Mouse (Mus musculus): ENCODE data around the gene Hist1h2ag. TPM values are rescaled to one million over a fixed set of nuclear protein-coding genes. Genes with fewer than 3 reads are reported as not detected.
"Not testable (repeated sequence)": the region's sequence is repeated elsewhere in the genome, so short reads cannot be mapped to it uniquely, and the experiment has no call there.

Hist1h2ag gene
- polyA plus RNA-seq, 2 experiments = 18.0 to 35.2 TPM

- peak; percentile 9 for ATAC-seq (ENCODE audit: insufficient read depth)
- Histone ChIP-seq H3K4me1 (replicated peaks; ENCODE audit: control insufficient read depth in 2 of 2, insufficient read depth in 2 of 2, low read length in 1 of 2) (peaks cover 18 to 30% of the 10 kb centered on the region in 2 experiments), H3K36me3 (replicated peaks; ENCODE audit: control insufficient read depth, insufficient read depth, low read depth) (no peaks in the 10 kb centered on the region), H3K27ac (peak overlapping the region; percentile 100), H3K9ac (replicated peaks) (peak overlapping the region; percentile 78), H3K4me3 (ENCODE audit: insufficient read depth in 1 of 2, low read depth in 2 of 2, low read length in 2 of 2) (peak overlapping the region; percentile 42 to 67), H3K4me2 (ENCODE audit: low read depth) (peak overlapping the region; percentile 72), H3K9me3 (ENCODE audit: control insufficient read depth, low read length) (no peaks in the 10 kb centered on the region), H3K27me3 (ENCODE audit: control insufficient read depth, insufficient read depth, low read length) (no peaks in the 10 kb centered on the region)
- 2% methylated on average over 17 of the region's 23 CpGs for WGBS (ENCODE audit: insufficient replicate concordance)
- TF ChIP-seq EP300 (IDR thresholded peaks at IDR 0.05; ENCODE audit: low read depth) = no peak
- TF ChIP-seq CTCF (IDR thresholded peaks at IDR 0.05; ENCODE audit: low read depth) = no peak
- DNase-seq (ENCODE audit: low read depth in 3 of 3, low spot score in 3 of 3) = peak in 1 of 3 experiments; percentile 68
Observed at GRCm38 (mm10) chr13:22036149-22036956, 6.4 kb downstream of the Hist1h2ag start.

DNA sequence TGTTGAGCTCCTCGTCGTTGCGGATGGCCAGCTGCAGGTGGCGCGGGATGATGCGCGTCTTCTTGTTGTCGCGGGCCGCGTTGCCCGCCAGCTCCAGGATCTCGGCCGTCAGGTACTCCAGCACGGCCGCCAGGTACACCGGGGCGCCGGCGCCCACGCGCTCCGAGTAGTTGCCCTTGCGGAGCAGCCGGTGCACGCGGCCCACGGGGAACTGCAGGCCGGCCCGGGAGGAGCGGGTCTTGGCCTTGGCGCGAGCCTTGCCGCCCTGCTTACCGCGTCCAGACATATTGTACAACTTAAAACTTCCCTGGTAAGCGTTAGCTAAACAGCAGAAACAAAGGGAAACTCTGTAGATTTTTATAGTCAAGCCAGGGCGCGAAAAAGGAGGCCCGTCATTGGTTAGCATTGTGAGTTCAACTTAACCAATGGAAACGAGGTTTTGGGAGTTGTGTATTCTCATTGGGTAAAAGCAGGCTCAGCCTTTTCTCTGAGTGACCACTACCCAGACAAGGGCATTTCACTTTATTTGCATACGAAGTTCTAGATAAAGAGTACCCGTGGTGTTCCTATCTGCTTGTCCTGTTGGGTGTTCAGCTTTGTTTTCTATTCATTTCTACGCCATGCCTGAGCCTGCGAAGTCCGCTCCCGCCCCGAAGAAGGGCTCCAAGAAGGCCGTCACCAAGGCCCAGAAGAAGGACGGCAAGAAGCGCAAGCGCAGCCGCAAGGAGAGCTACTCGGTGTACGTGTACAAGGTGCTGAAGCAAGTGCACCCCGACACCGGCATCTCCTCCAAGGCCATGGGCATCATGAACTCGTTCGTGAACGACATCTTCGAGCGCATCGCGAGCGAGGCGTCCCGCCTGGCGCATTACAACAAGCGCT is 7.2 kb downstream of the Hist1h2ag start, which contains the start of the genes Hist1h2ah and Hist1h2bk:
Gene Hist1h2ah, minus strand, starts transcription at position 302 of the 882 bp plus-strand sequence.
Gene Hist1h2bk, plus strand, starts transcription at position 604 of the 882 bp plus-strand sequence.
- TF ChIP-seq EP300 (IDR thresholded peaks at IDR 0.05; ENCODE audit: low read depth) = peak; percentile 76
- peak within 1 kb of the TSS; percentile 81 for H3K4me2 ChIP-seq (ENCODE audit: low read depth)
- not testable (repeated sequence) for H3K36me3 ChIP-seq (replicated peaks; ENCODE audit: control insufficient read depth, insufficient read depth, low read depth); H3K9me3 ChIP-seq (ENCODE audit: control insufficient read depth, low read length); H3K27me3 ChIP-seq (ENCODE audit: control insufficient read depth, insufficient read depth, low read length)
- H3K27ac ChIP-seq = peak within 1 kb of the TSS; percentile 100
- peak within 1 kb of the TSS; percentile 91 for H3K9ac ChIP-seq (replicated peaks)
- H3K4me3 ChIP-seq (ENCODE audit: insufficient read depth in 1 of 2, low read depth in 2 of 2, low read length in 2 of 2) = peak within 1 kb of the TSS; percentile 64 to 82
- peaks cover 18 to 28% of the 10 kb centered on the region in 2 experiments for H3K4me1 ChIP-seq (replicated peaks; ENCODE audit: control insufficient read depth in 2 of 2, insufficient read depth in 2 of 2, low read length in 1 of 2)
- peak; percentile 88 for ATAC-seq (ENCODE audit: insufficient read depth)
- peak; percentile 97 to 99 (median 98) for DNase-seq (ENCODE audit: low read depth in 3 of 3, low spot score in 3 of 3)
- 0% methylated on average over 24 of the region's 69 CpGs for WGBS (ENCODE audit: insufficient replicate concordance)

DNA sequence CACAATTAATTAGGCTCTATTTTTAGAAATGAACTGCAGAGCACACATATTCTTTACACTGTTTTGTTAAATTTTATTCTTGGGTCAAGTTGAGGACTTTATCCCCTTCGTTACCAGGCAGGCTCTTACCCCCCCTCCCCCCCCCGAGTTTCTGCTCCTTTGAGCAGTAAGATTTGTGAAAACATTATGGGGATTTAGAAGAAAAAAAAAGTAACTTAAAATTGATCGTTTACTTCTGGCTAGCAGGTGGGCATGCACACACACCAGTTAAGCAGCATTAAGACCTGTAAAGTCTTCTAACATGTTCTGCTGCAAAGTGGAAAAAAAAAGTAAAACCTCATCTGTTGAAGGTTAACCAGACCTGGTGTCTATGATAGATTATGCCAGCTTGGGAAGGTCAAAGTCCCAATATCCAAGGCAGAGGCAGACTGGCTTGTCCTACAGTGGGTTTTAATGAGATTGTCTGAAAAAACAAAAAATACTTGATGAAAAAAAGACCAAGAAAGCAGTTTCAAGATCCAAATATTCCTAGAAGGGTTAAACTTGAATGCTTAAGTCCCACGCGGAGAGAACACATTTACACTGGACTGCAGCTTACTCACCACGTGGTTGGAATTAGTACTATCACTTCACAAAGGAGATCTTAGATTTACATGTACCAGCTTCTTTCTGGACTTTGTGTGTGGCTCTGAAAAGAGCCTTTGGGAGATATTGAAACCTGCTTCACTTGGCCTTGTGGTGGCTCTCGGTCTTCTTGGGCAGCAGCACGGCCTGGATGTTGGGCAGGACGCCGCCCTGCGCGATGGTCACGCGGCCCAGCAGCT is 8.1 kb downstream of the Hist1h2ag start:
- no peaks in the 10 kb centered on the region for H3K9me3 ChIP-seq (ENCODE audit: control insufficient read depth, low read length)
- peak overlapping the region; percentile 95 for H3K27ac ChIP-seq
- H3K36me3 ChIP-seq (replicated peaks; ENCODE audit: control insufficient read depth, insufficient read depth, low read depth) = no peaks in the 10 kb centered on the region
- ATAC-seq (ENCODE audit: insufficient read depth) (no peak), DNase-seq (ENCODE audit: low read depth in 3 of 3, low spot score in 3 of 3) (peak in 1 of 3 experiments; percentile 63)
- no peaks in the 10 kb centered on the region for H3K27me3 ChIP-seq (ENCODE audit: control insufficient read depth, insufficient read depth, low read length)
- peak overlapping the region; percentile 91 for H3K9ac ChIP-seq (replicated peaks)
- H3K4me2 ChIP-seq (ENCODE audit: low read depth) = peak overlapping the region; percentile 81
- no peak for TF ChIP-seq CTCF (IDR thresholded peaks at IDR 0.05; ENCODE audit: low read depth)
- no peak for TF ChIP-seq EP300 (IDR thresholded peaks at IDR 0.05; ENCODE audit: low read depth)
- peak overlapping the region; percentile 64 to 82 for H3K4me3 ChIP-seq (ENCODE audit: insufficient read depth in 1 of 2, low read depth in 2 of 2, low read length in 2 of 2)
- H3K4me1 ChIP-seq (replicated peaks; ENCODE audit: control insufficient read depth in 2 of 2, insufficient read depth in 2 of 2, low read length in 1 of 2) = peaks cover 17 to 25% of the 10 kb centered on the region in 2 experiments
- under 1% methylated on average over 10 of the region's 14 CpGs for WGBS (ENCODE audit: insufficient replicate concordance)

DNA sequence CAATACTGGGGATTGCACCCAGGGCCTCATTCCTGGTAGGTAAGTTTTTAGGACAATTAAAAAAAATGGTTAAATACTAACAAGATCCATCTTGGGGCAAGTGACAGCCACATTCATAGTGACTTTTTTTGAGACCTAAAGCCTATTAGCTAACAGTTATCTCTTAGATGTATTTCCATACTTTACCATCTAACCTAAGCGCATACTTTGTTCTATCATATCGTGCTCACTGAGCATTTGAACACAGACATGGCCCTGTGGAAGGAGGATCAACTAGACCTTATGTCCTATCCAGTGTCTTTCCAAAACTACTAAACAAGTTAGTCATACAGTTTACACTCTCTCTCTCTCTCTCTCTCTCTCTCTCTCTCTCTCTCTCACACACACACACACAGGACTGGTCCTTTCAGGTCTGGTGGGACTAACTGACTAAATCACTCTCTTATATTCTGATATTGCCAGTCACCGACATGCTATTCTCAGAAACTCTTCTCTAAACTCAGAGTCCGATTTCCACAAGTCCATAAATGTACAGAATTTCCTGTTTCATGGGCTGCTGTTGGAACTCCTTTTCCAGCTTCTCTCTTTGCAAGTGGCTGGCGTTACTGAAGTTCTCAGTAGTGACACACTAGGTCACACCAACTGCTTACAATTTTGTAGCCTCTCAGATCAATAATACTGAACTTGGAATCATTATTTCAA is 8.9 kb downstream of the Hist1h2ag start:
- Histone ChIP-seq H3K9ac (replicated peaks) (peak overlapping the region; percentile 91), H3K4me1 (replicated peaks; ENCODE audit: control insufficient read depth in 2 of 2, insufficient read depth in 2 of 2, low read length in 1 of 2) (peaks cover 17 to 27% of the 10 kb centered on the region in 2 experiments), H3K27ac (peak overlapping the region; percentile 95), H3K27me3 (ENCODE audit: control insufficient read depth, insufficient read depth, low read length) (no peaks in the 10 kb centered on the region), H3K9me3 (ENCODE audit: control insufficient read depth, low read length) (no peaks in the 10 kb centered on the region), H3K4me2 (ENCODE audit: low read depth) (peak overlapping the region; percentile 81), H3K4me3 (ENCODE audit: insufficient read depth in 1 of 2, low read depth in 2 of 2, low read length in 2 of 2) (peak overlapping the region; percentile 64 to 82), H3K36me3 (replicated peaks; ENCODE audit: control insufficient read depth, insufficient read depth, low read depth) (no peaks in the 10 kb centered on the region)
- TF ChIP-seq CTCF (IDR thresholded peaks at IDR 0.05; ENCODE audit: low read depth) = no peak
- TF ChIP-seq EP300 (IDR thresholded peaks at IDR 0.05; ENCODE audit: low read depth) = no peak
- DNase-seq (ENCODE audit: low read depth in 3 of 3, low spot score in 3 of 3) (no peak), ATAC-seq (ENCODE audit: insufficient read depth) (no peak)
- WGBS (ENCODE audit: insufficient replicate concordance) = 30% methylated on average over 5 of the region's 5 CpGs
